ENCODE assay signal across 8 mouse cellular contexts in the genomic region with DNA sequence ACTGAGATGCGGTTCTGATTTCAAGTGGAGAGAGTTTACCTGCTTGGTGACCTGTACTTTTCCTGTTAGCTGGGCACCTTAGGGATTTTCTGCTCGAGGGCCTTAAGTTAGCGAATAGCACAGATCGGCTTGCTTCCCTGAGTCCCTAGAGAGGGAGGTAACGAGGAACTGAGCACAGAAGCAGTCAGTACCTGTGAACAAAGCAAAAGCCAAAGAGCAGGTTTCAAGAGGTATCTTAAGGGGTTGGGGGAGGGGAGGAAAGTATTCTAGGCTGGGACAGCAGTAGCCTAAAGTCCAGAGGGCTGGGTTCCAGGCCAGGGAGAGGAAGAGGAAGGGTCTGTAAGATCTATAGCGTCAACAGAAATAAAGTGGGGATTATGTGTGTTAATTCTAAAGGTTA. TPM values are rescaled to one million over a fixed set of nuclear protein-coding genes. Genes with fewer than 3 reads are reported as not detected.
A peak's percentile ranks its signal among the peaks of the same experiment; 100 is the strongest.
DNase-seq lines count a peak whose midpoint lies in the region; ATAC-seq lines count a peak whose summit lies in the region.

No protein-coding gene starts in this region.

- intact Hi-C loops in heart, postnatal 14 days (cut with DNase I) = loop anchor here (1.0 to 10.0 kb wide), 2 partner anchors 65 to 204 kb away; no protein-coding TSS in a partner anchor

- H3K27me3 ChIP-seq in limb, embryonic 11.5 days (ENCODE audit: control insufficient read depth, insufficient read depth, low read length) = no peaks in the 10 kb centered on the region
- H3K27me3 ChIP-seq in midbrain, embryonic 11.5 days (ENCODE audit: control insufficient read depth, insufficient read depth, low read length) = peaks cover 6% of the 10 kb centered on the region; the same call in 1 of the 2 replicates

- peak overlapping the region; percentile 71; the same call in 1 of the 2 replicates for H3K9ac ChIP-seq in limb, embryonic 11.5 days (ENCODE audit: low read length)
- H3K9ac ChIP-seq in midbrain, embryonic 11.5 days (ENCODE audit: low read length) = peak overlapping the region; percentile 61; the same call in 1 of the 2 replicates

- H3K9me3 ChIP-seq in limb, embryonic 11.5 days (ENCODE audit: control insufficient read depth, low read length) = no peaks in the 10 kb centered on the region
- H3K9me3 ChIP-seq in midbrain, embryonic 11.5 days (ENCODE audit: control insufficient read depth, low read length) = no peaks in the 10 kb centered on the region

- no peaks in the 10 kb centered on the region for H3K36me3 ChIP-seq in limb, embryonic 11.5 days (ENCODE audit: control insufficient read depth, insufficient read depth, low read length)
- no peaks in the 10 kb centered on the region for H3K36me3 ChIP-seq in midbrain, embryonic 11.5 days (ENCODE audit: control insufficient read depth, insufficient read depth, low read length)

- 6% methylated on average over 6 of the region's 6 CpGs for WGBS in limb, embryonic 11.5 days
- WGBS in midbrain, embryonic 11.5 days = 3% methylated on average over 6 of the region's 6 CpGs

- H3K4me3 ChIP-seq in limb, embryonic 11.5 days (ENCODE audit: low read depth, low read length) = peak overlapping the region; percentile 59
- peak overlapping the region; percentile 44 for H3K4me3 ChIP-seq in midbrain, embryonic 11.5 days (ENCODE audit: low read depth, low read length)

- no peak overlapping the region for H3K27ac ChIP-seq in limb, embryonic 11.5 days (replicated peaks; ENCODE audit: low read depth, low read length)
- no peak overlapping the region for H3K27ac ChIP-seq in midbrain, embryonic 11.5 days (ENCODE audit: low read depth, low read length)

- no peaks in the 10 kb centered on the region for H3K4me1 ChIP-seq in limb, embryonic 11.5 days (ENCODE audit: control insufficient read depth, insufficient read depth, low read length)
- H3K4me1 ChIP-seq in midbrain, embryonic 11.5 days (ENCODE audit: control insufficient read depth, insufficient read depth, low read length) = peaks cover 3% of the 10 kb centered on the region; the same call in 1 of the 2 replicates

- peak overlapping the region; percentile 80 for H3K4me2 ChIP-seq in limb, embryonic 11.5 days (ENCODE audit: low read depth, severe bottlenecking)
- peak overlapping the region; percentile 78 for H3K4me2 ChIP-seq in midbrain, embryonic 11.5 days

- no peak for ATAC-seq in limb, embryonic 11.5 days (ENCODE audit: insufficient number of reproducible peaks, low FRiP score, low TSS enrichment, low read depth)
- no peak for ATAC-seq in midbrain, embryonic 11.5 days (ENCODE audit: low FRiP score)

- peak; percentile 36 for DNase-seq in retina, postnatal 1 day
- DNase-seq in retina, embryonic 14.5 days (ENCODE audit: low spot score) = no peak
- DNase-seq in c-Kit-positive CD71-positive TER-119-negative erythroid progenitor cells, embryonic 14.5 days (ENCODE audit: low read depth) = peak; percentile 31
- peak; percentile 10 to 25 for DNase-seq in heart, postnatal 14 days
- DNase-seq in limb, embryonic 11.5 days (ENCODE audit: low spot score) = no peak
- DNase-seq in midbrain, embryonic 11.5 days (ENCODE audit: low spot score, missing footprints) = peak; percentile 88
- DNase-seq in layer of hippocampus, adult 9-10 months (ENCODE audit: low spot score) = no peak
- DNase-seq in layer of hippocampus, adult 8-10 months (ENCODE audit: low spot score in 2 of 2) = no peak

RNA-seq across cellular contexts. Expression of gene Dtx3l, which starts 0.3 kb away (rescaled TPM):
- 1 to 10 TPM; 9.4 to 9.9 TPM for total RNA-seq in heart, postnatal 14 days (2021)
- polyA plus RNA-seq in limb, embryonic 11.5 days (2014; fragmentation: Nextera tagmentation; extraction: Ambion mirVana) = 3.1 and 4.1 TPM in 2 replicates
- 2.8 and 3.1 TPM in 2 replicates for polyA plus RNA-seq in midbrain, embryonic 11.5 days (2014; fragmentation: Nextera tagmentation; extraction: Ambion mirVana)
- 1 to 10 TPM; 4.5 to 7.6 (median 6.3) TPM for total RNA-seq in layer of hippocampus, adult 8-10 months (2022)

RNA-seq across cellular contexts. Expression of gene Parp9, which starts 1.0 kb away (rescaled TPM):
- 10 to 100 TPM; 11.5 to 13.0 TPM for total RNA-seq in heart, postnatal 14 days (2021)
- polyA plus RNA-seq in limb, embryonic 11.5 days (2014; fragmentation: Nextera tagmentation; extraction: Ambion mirVana) = 3.7 and 4.2 TPM in 2 replicates
- polyA plus RNA-seq in midbrain, embryonic 11.5 days (2014; fragmentation: Nextera tagmentation; extraction: Ambion mirVana) = 1.8 and 2.6 TPM in 2 replicates
- 1 to 10 TPM; 2.8 to 9.4 (median 5.6) TPM for total RNA-seq in layer of hippocampus, adult 8-10 months (2022)

RNA-seq across cellular contexts. Expression of gene Kpna1, which starts 39.3 kb away (rescaled TPM):
- 10 to 100 TPM; 89.2 to 91.3 TPM for total RNA-seq in heart, postnatal 14 days (2021)
- polyA plus RNA-seq in limb, embryonic 11.5 days (2014; fragmentation: Nextera tagmentation; extraction: Ambion mirVana) = 57.0 and 60.0 TPM in 2 replicates
- 90.7 and 99.9 TPM in 2 replicates for polyA plus RNA-seq in midbrain, embryonic 11.5 days (2014; fragmentation: Nextera tagmentation; extraction: Ambion mirVana)
- total RNA-seq in layer of hippocampus, adult 8-10 months (2022) = 100 to 1,000 TPM; 110 to 152 (median 124) TPM

Comparison
In these comparisons a context has a peak if more than half of its experiments do, and no peak if none do; other contexts are left out.
1. DNase-seq: peak in retina, postnatal 1 day (single experiment), c-Kit-positive CD71-positive TER-119-negative erythroid progenitor cells, embryonic 14.5 days (single experiment), heart, postnatal 14 days (2 of 2) and midbrain, embryonic 11.5 days (single experiment); none in retina, embryonic 14.5 days (single experiment), limb, embryonic 11.5 days (single experiment), layer of hippocampus, adult 9-10 months (single experiment) and layer of hippocampus, adult 8-10 months (0 of 2).